Mouse (Mus musculus) kidney, embryonic 16.5 days (tissue): ENCODE data around the gene Rbm20. TPM values are rescaled to one million over a fixed set of nuclear protein-coding genes. Genes with fewer than 3 reads are reported as not detected.

Source experiments
- ATAC-seq: fragments of 200-750 bp; cut with Nextera tagmentation; 2 replicates; pipeline ENCODE4 v1.8.0; 2017; ENCODE audit warnings: moderate TSS enrichment; ENCODE audit not compliant: low FRiP score, low TSS enrichment
- H3K27ac ChIP-seq: fragments of 300-500 bp; sonication (generic); 2 replicates; pipeline ENCODE4 v1.5.1; 2014; ENCODE audit warnings: low read length
- H3K27me3 ChIP-seq: fragments of 300-500 bp; sonication (generic); 2 replicates; pipeline ENCODE4 v1.6.1; 2014; ENCODE audit warnings: low read length, control low read depth, mixed read lengths; ENCODE audit not compliant: insufficient read depth
- H3K36me3 ChIP-seq: fragments of 300-500 bp; sonication (generic); 2 replicates; pipeline ENCODE4 v1.6.1; 2014; ENCODE audit warnings: low read length, control low read depth, mixed read lengths; ENCODE audit not compliant: insufficient read depth
- H3K4me1 ChIP-seq: fragments of 300-500 bp; sonication (generic); 2 replicates; pipeline ENCODE4 v1.6.1; 2014; ENCODE audit warnings: low read length, control low read depth, mixed read lengths; ENCODE audit not compliant: insufficient read depth
- H3K4me2 ChIP-seq: fragments of 300-500 bp; sonication (generic); replicated peaks from 2 replicates; pipeline ENCODE4 v1.6.1; 2014; ENCODE audit warnings: low read depth, low read length
- H3K4me3 ChIP-seq: fragments of 300-500 bp; sonication (generic); 2 replicates; pipeline ENCODE4 v1.5.1; 2014; ENCODE audit warnings: mild to moderate bottlenecking, low read length
- H3K9ac ChIP-seq: fragments of 300-500 bp; sonication (generic); replicated peaks from 2 replicates; pipeline ENCODE4 v1.6.1; 2014; ENCODE audit warnings: low read length
- H3K9me3 ChIP-seq: fragments of 300-500 bp; sonication (generic); 2 replicates; pipeline ENCODE4 v1.6.1; 2016; ENCODE audit warnings: low read length, control low read depth
- WGBS: fragments of 180-500 bp; shearing (Covaris S2); extraction: QIAGEN DNeasy Blood & Tissue Kit; methylation state at CpG from one replicate; pipeline ENCODE4 v1.1.7; 2014; 5-methylcytosine and 5-hydroxymethylcytosine counted together
- polyA plus RNA-seq: library from polyadenylated mRNA; unstranded; fragments of >200 nt; fragmentation: Nextera tagmentation; extraction: Ambion mirVana; gene quantifications from 2 replicates; pipeline ENCODE4 v1.2.1, GENCODE M21; 2015

Rbm20 gene
- polyA plus RNA-seq, 1 experiment from 2014 or later = 2.5 TPM

- 65% methylated on average over 13 of the region's 13 CpGs for WGBS
- no peak overlapping the region for H3K4me3 ChIP-seq
- peak overlapping the region; percentile 93 for H3K27ac ChIP-seq
- peaks cover 46% of the 10 kb centered on the region for H3K4me1 ChIP-seq
- no peaks in the 10 kb centered on the region for H3K36me3 ChIP-seq
- H3K27me3 ChIP-seq = no peaks in the 10 kb centered on the region
- no peaks in the 10 kb centered on the region for H3K9me3 ChIP-seq
- no peak overlapping the region for H3K9ac ChIP-seq
- H3K4me2 ChIP-seq = no peak overlapping the region
- no peak for ATAC-seq
Observed at GRCm38 (mm10) chr19:53851352-53851751, 174.2 kb downstream of the Rbm20 start.

DNA sequence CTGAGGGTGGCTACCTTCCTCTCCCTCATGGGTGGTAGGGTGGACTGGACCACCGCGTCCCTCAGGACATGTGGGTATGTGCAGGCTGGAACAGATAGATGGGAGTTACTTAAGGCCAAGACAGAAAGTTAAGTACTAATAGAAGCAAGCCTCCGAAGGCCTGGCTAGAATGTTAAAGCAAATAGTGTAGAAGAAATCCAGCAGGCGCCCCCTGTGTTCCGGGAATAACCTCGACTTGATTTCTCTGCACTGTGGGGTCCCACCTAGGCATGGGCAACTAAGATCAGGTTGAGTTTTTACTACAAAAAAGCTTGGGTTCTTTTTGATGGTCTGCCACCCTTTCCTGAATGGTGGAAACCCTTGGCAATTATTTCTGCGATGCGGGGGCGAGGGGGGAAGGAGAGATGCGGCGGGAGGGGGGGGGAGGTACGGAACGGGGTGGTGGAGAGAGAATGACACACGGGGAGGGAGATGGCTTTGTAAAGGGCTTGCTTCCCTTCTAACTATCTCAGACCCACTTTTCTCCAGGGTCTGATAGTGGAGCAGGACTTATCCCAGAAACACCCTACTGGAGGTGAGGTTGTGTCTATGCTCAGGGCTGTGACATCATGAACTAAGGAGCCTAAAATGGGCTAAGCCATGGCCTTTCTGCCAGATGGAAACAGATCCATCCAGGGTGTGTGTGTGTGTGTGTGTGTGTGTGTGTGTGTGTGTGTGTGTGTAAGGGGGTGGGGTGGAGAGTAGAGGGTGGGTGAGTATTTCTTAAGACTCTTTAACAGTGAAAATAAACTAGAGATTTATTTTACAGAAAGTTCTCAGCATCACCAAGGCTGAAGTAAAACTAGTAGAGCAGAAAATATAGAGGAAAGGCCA is 175.0 kb downstream of the Rbm20 start:
- WGBS = 66% methylated on average over 14 of the region's 14 CpGs
- no peaks in the 10 kb centered on the region for H3K27me3 ChIP-seq
- H3K4me3 ChIP-seq = no peak overlapping the region
- peak overlapping the region; percentile 50; the same call in 1 of the 2 replicates for H3K4me2 ChIP-seq
- H3K27ac ChIP-seq = peak overlapping the region; percentile 93
- ATAC-seq = peak; percentile 44
- 0 out of 2 replicates have a peak overlapping the region, but pooled peaks have one; percentile 13 for H3K9ac ChIP-seq
- no peaks in the 10 kb centered on the region for H3K36me3 ChIP-seq
- H3K9me3 ChIP-seq = no peaks in the 10 kb centered on the region
- H3K4me1 ChIP-seq = peaks cover 47% of the 10 kb centered on the region

GRCm38 (mm10) chr19:53852699-53853451 is 175.8 kb downstream of the Rbm20 start:
- Histone ChIP-seq H3K4me1 (peaks cover 50% of the 10 kb centered on the region), H3K27me3 (no peaks in the 10 kb centered on the region), H3K4me3 (no peak overlapping the region), H3K36me3 (no peaks in the 10 kb centered on the region), H3K9me3 (no peaks in the 10 kb centered on the region), H3K4me2 (peak overlapping the region; percentile 50), H3K9ac (no peak overlapping the region), H3K27ac (peak overlapping the region; percentile 93)
- peak; percentile 94 for ATAC-seq
- 14% methylated on average over 15 of the region's 15 CpGs for WGBS

GRCm38 (mm10) chr19:53854978-53855377 is 177.9 kb downstream of the Rbm20 start:
- H3K4me1 ChIP-seq = peaks cover 61% of the 10 kb centered on the region
- no peaks in the 10 kb centered on the region for H3K27me3 ChIP-seq
- no peaks in the 10 kb centered on the region for H3K9me3 ChIP-seq
- no peak overlapping the region for H3K27ac ChIP-seq
- WGBS = 68% methylated on average over 4 of the region's 4 CpGs
- H3K4me2 ChIP-seq = no peak overlapping the region
- H3K4me3 ChIP-seq = no peak overlapping the region
- no peaks in the 10 kb centered on the region for H3K36me3 ChIP-seq
- ATAC-seq = no peak
- H3K9ac ChIP-seq = no peak overlapping the region

DNA sequence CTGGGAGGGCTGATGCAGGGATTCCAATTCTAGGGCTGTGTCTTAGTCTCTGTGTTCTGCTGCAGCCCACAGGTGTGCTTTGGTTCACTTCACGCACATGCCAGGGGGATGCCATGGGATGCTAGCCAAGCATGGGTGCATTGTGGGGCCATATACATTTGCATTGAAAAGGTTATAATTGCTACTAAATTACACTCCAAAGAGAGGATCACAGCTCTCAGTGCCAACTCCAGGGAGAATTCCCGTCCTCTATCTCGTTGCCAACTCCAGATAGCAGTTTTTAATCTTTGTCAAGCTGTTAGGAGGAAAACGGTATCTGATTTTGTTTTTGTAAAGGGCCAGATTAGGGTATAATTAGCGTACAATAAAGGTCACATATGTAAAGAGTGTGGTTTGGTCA is 178.7 kb downstream of the Rbm20 start:
- no peak overlapping the region for H3K27ac ChIP-seq
- WGBS = 79% methylated on average over 5 of the region's 5 CpGs
- no peak for ATAC-seq

DNA sequence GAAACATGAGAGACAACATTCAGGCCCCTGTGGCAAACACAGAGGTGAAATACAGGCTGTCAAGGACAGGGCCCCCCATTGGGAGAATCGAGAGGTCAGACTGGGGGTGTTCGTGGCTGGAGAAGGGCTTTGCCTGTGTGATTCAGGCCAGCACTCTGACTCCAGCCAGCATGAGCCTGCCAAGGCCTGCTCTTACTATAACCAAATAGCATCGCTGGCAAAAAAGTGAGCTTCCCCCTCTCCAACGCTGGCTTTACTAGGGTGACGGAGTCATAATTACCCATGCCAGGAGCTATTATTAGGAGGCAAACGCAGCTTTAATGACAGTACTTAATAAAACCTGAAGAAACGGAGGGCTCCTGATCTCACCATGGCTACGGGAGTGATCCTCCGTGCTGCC is 179.7 kb downstream of the Rbm20 start:
- Histone ChIP-seq H3K27me3 (no peaks in the 10 kb centered on the region), H3K4me2 (no peak overlapping the region), H3K9me3 (no peaks in the 10 kb centered on the region), H3K36me3 (no peaks in the 10 kb centered on the region), H3K4me1 (peaks cover 47% of the 10 kb centered on the region), H3K9ac (no peak overlapping the region), H3K27ac (no peak overlapping the region), H3K4me3 (no peak overlapping the region)
- WGBS = 73% methylated on average over 9 of the region's 9 CpGs
- ATAC-seq = no peak

More for the DNA sequence above, 178.7 kb downstream of the Rbm20 start:
- Histone ChIP-seq H3K9ac (no peak overlapping the region), H3K9me3 (no peaks in the 10 kb centered on the region), H3K4me2 (no peak overlapping the region), H3K4me3 (no peak overlapping the region), H3K36me3 (no peaks in the 10 kb centered on the region), H3K27me3 (no peaks in the 10 kb centered on the region), H3K4me1 (peaks cover 53% of the 10 kb centered on the region)

GRCm38 (mm10) chr19:53857962-53858361 is 180.9 kb downstream of the Rbm20 start:
- Histone ChIP-seq H3K27ac (peak overlapping the region; percentile 17; the same call in 1 of the 2 replicates), H3K9me3 (no peaks in the 10 kb centered on the region), H3K36me3 (no peaks in the 10 kb centered on the region), H3K4me3 (no peak overlapping the region), H3K27me3 (no peaks in the 10 kb centered on the region), H3K4me1 (peaks cover 36% of the 10 kb centered on the region), H3K9ac (no peak overlapping the region), H3K4me2 (no peak overlapping the region)
- 77% methylated on average over 6 of the region's 6 CpGs for WGBS
- no peak for ATAC-seq

DNA sequence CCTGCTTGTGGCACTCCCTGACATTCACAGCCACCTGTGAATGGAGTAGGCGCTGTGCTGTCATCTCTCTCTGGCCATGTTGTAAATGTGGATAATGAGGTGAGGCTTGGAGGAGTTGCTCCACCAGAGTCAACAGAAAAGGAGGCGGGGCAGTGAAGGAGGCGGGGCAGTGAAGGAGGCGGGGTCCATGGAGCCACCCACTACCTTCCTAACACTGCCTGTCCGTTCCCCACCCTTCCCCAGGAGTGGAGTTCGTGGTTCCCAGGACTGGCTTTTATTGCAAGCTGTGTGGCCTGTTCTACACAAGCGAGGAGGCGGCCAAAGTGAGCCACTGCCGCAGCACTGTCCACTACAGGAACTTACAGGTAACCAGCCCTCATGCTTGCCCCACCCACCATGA is 182.0 kb downstream of the Rbm20 start:
- 21% methylated on average over 9 of the region's 9 CpGs for WGBS
- no peaks in the 10 kb centered on the region for H3K27me3 ChIP-seq
- no peaks in the 10 kb centered on the region for H3K36me3 ChIP-seq
- H3K9ac ChIP-seq = no peak overlapping the region
- H3K4me1 ChIP-seq = peaks cover 25% of the 10 kb centered on the region
- no peak overlapping the region for H3K4me3 ChIP-seq
- 0 out of 2 replicates have a peak overlapping the region, but pooled peaks have one; percentile 3 for H3K27ac ChIP-seq
- ATAC-seq = peak; percentile 68
- peak overlapping the region; percentile 26 for H3K4me2 ChIP-seq
- no peaks in the 10 kb centered on the region for H3K9me3 ChIP-seq

- no peak overlapping the region for H3K27ac ChIP-seq
- 51% methylated on average over 7 of the region's 7 CpGs for WGBS
Observed at GRCm38 (mm10) chr19:53859593-53859992, 182.5 kb downstream of the Rbm20 start.

More at GRCm38 (mm10) chr19:53859593-53859992, 182.5 kb downstream of the Rbm20 start:
- H3K4me1 ChIP-seq = peaks cover 24% of the 10 kb centered on the region
- H3K4me2 ChIP-seq = peak overlapping the region; percentile 26
- no peak for ATAC-seq
- H3K4me3 ChIP-seq = no peak overlapping the region
- H3K27me3 ChIP-seq = no peaks in the 10 kb centered on the region
- no peaks in the 10 kb centered on the region for H3K9me3 ChIP-seq
- no peaks in the 10 kb centered on the region for H3K36me3 ChIP-seq
- H3K9ac ChIP-seq = no peak overlapping the region
